Mouse (Mus musculus): Measurements from ENCODE around the gene Rad54l. TPM values are rescaled to one million over a fixed set of nuclear protein-coding genes. Genes with fewer than 3 reads are reported as not detected.

The Rad54l gene
- total and polyA plus RNA-seq, 3 experiments: 29.4 to 44.0 TPM; not detected in 1

- Histone ChIP-seq H3K36me3 (ENCODE audit: control insufficient read depth in 1 of 2, insufficient read depth in 2 of 2, low read length in 2 of 2) (no peaks in the 10 kb centered on the region), H3K79me2 (ENCODE audit: control insufficient read depth, insufficient read depth, low read length, poor library complexity) (no peaks in the 10 kb centered on the region), H3K4me1 (ENCODE audit: control insufficient read depth in 1 of 2, insufficient read depth in 2 of 2, low read length in 2 of 2) (0 out of 4 replicates have a peak, but pooled peaks cover 0 to 3% of the 10 kb centered on the region in 2 experiments), H3K27me3 (ENCODE audit: control insufficient read depth in 1 of 2, insufficient read depth in 2 of 2, low read length in 2 of 2) (no peaks in the 10 kb centered on the region), H3K27ac (ENCODE audit: control insufficient read depth, low read depth, low read length) (no peak overlapping the region), H3K4me3 (ENCODE audit: control insufficient read depth in 1 of 2, insufficient read depth in 1 of 2, low read depth in 2 of 2, low read length in 2 of 2) (no peak overlapping the region), H3K9ac (ENCODE audit: control insufficient read depth, low read depth, low read length, poor library complexity, severe bottlenecking) (no peak overlapping the region), H3K9me3 (replicated peaks; ENCODE audit: insufficient read depth, low read length) (no peaks in the 10 kb centered on the region)
- no peak for DNase-seq (ENCODE audit: low read depth, low spot score)
- TF ChIP-seq POLR2AphosphoS5 (IDR thresholded peaks at IDR 0.05; ENCODE audit: borderline replicate concordance, low read depth, low read length): no peak
- TF ChIP-seq UBTF (IDR thresholded peaks at IDR 0.05; ENCODE audit: borderline replicate concordance, insufficient read depth, low read depth, low read length): no peak
- no peak for TF ChIP-seq MAZ (IDR thresholded peaks at IDR 0.05; ENCODE audit: low read depth, low read length)
- TF ChIP-seq NRF1 (IDR thresholded peaks at IDR 0.05; ENCODE audit: insufficient read depth, low read depth, low read length, poor library complexity, severe bottlenecking): no peak
- no peak for TF ChIP-seq GABPA (IDR thresholded peaks at IDR 0.05; ENCODE audit: low read depth, low read length)
- no peak for TF ChIP-seq ELF1 (IDR thresholded peaks at IDR 0.05; ENCODE audit: low read depth, low read length)
- no peak for TF ChIP-seq SMC3 (IDR thresholded peaks at IDR 0.05; ENCODE audit: low read depth, low read length)
- TF ChIP-seq MAX (IDR thresholded peaks at IDR 0.05; ENCODE audit: low read length): no peak
- TF ChIP-seq POLR2A (IDR thresholded peaks at IDR 0.05; ENCODE audit: control insufficient read depth in 1 of 2, insufficient read depth in 1 of 2, low read depth in 1 of 2, low read length in 2 of 2, poor library complexity in 1 of 2): no peak
- TF ChIP-seq MYC (IDR thresholded peaks at IDR 0.05; ENCODE audit: low read depth, low read length): no peak
- TF ChIP-seq ETS1 (IDR thresholded peaks at IDR 0.05; ENCODE audit: low read depth, low read length): no peak
- no peak for TF ChIP-seq CHD1 (IDR thresholded peaks at IDR 0.05; ENCODE audit: low read depth, low read length)
- TF ChIP-seq USF1 (IDR thresholded peaks at IDR 0.05; ENCODE audit: low read depth, low read length): no peak
- no peak for TF ChIP-seq MEF2A (IDR thresholded peaks at IDR 0.05; ENCODE audit: extremely low read depth, insufficient replicate concordance, low read depth, low read length, poor library complexity, severe bottlenecking)
Measured at GRCm38 (mm10) chr4:116141736-116142135, 18.2 kb upstream of the Rad54l start.

- DNase-seq (ENCODE audit: low read depth, low spot score): no peak
- Histone ChIP-seq H3K9ac (ENCODE audit: control insufficient read depth, low read depth, low read length, poor library complexity, severe bottlenecking) (no peak overlapping the region), H3K4me1 (ENCODE audit: control insufficient read depth in 1 of 2, insufficient read depth in 2 of 2, low read length in 2 of 2) (0 out of 4 replicates have a peak, but pooled peaks cover 0 to 3% of the 10 kb centered on the region in 2 experiments), H3K27ac (ENCODE audit: control insufficient read depth, low read depth, low read length) (no peak overlapping the region), H3K27me3 (ENCODE audit: control insufficient read depth in 1 of 2, insufficient read depth in 2 of 2, low read length in 2 of 2) (no peaks in the 10 kb centered on the region), H3K9me3 (replicated peaks; ENCODE audit: insufficient read depth, low read length) (no peaks in the 10 kb centered on the region), H3K36me3 (ENCODE audit: control insufficient read depth in 1 of 2, insufficient read depth in 2 of 2, low read length in 2 of 2) (no peaks in the 10 kb centered on the region), H3K4me3 (ENCODE audit: control insufficient read depth in 1 of 2, insufficient read depth in 1 of 2, low read depth in 2 of 2, low read length in 2 of 2) (no peak overlapping the region), H3K79me2 (ENCODE audit: control insufficient read depth, insufficient read depth, low read length, poor library complexity) (no peaks in the 10 kb centered on the region)
- no peak for TF ChIP-seq ZNF384 (IDR thresholded peaks at IDR 0.05; ENCODE audit: low read depth, low read length)
- TF ChIP-seq JUND (IDR thresholded peaks at IDR 0.05; ENCODE audit: low read depth, low read length): no peak
- no peak for TF ChIP-seq MYB (IDR thresholded peaks at IDR 0.05; ENCODE audit: low read depth, low read length)
- TF ChIP-seq USF1 (IDR thresholded peaks at IDR 0.05; ENCODE audit: low read depth, low read length): no peak
- TF ChIP-seq MEF2A (IDR thresholded peaks at IDR 0.05; ENCODE audit: extremely low read depth, insufficient replicate concordance, low read depth, low read length, poor library complexity, severe bottlenecking): no peak
- TF ChIP-seq TAL1 (IDR thresholded peaks at IDR 0.05; ENCODE audit: low read length): no peak
- TF ChIP-seq MAZ (IDR thresholded peaks at IDR 0.05; ENCODE audit: low read depth, low read length): no peak
- TF ChIP-seq GABPA (IDR thresholded peaks at IDR 0.05; ENCODE audit: low read depth, low read length): no peak
- TF ChIP-seq POLR2AphosphoS5 (IDR thresholded peaks at IDR 0.05; ENCODE audit: borderline replicate concordance, low read depth, low read length): no peak
- TF ChIP-seq TBP (IDR thresholded peaks at IDR 0.05; ENCODE audit: low read depth, low read length): no peak
Measured at GRCm38 (mm10) chr4:116140801-116141574, 17.5 kb upstream of the Rad54l start.

All from MEL (cell line).